Mouse (Mus musculus) liver, embryonic 12.5 days (tissue): ENCODE measurements around the gene Kif22. TPM values are rescaled to one million over a fixed set of nuclear protein-coding genes. Genes with fewer than 3 reads are reported as not detected.

Experiments used
- ATAC-seq: fragments of 200-750 bp; cut with Nextera tagmentation; 2 replicates; pipeline ENCODE4 v1.8.0; 2017; ENCODE audit warnings: moderate number of reproducible peaks, mild to moderate bottlenecking, moderate library complexity
- H3K27ac ChIP-seq: fragments of 300-500 bp; sonication (generic); 2 replicates; pipeline ENCODE4 v1.5.1; 2016; ENCODE audit warnings: mild to moderate bottlenecking
- H3K27me3 ChIP-seq: fragments of 300-500 bp; sonication (generic); replicated peaks from 2 replicates; pipeline ENCODE4 v1.6.1; 2016; ENCODE audit warnings: mild to moderate bottlenecking, moderate library complexity
- H3K36me3 ChIP-seq: fragments of 300-500 bp; sonication (generic); 2 replicates; pipeline ENCODE4 v1.6.1; 2016; ENCODE audit warnings: mild to moderate bottlenecking, moderate library complexity
- H3K4me1 ChIP-seq: fragments of 300-500 bp; sonication (generic); 2 replicates; pipeline ENCODE4 v1.6.1; 2016
- H3K4me2 ChIP-seq: fragments of 300-500 bp; sonication (generic); 2 replicates; pipeline ENCODE4 v1.6.1; 2016; ENCODE audit warnings: mild to moderate bottlenecking, moderate library complexity
- H3K4me3 ChIP-seq: fragments of 300-500 bp; sonication (generic); 2 replicates; pipeline ENCODE4 v1.5.1; 2016; ENCODE audit warnings: mild to moderate bottlenecking, moderate library complexity
- H3K9ac ChIP-seq: fragments of 300-500 bp; sonication (generic); 2 replicates; pipeline ENCODE4 v1.6.1; 2016; ENCODE audit warnings: mild to moderate bottlenecking, moderate library complexity
- H3K9me3 ChIP-seq: fragments of 300-500 bp; sonication (generic); replicated peaks from 2 replicates; pipeline ENCODE4 v1.6.1; 2016; ENCODE audit warnings: mild to moderate bottlenecking, moderate library complexity
- WGBS: fragments of 180-500 bp; shearing (Covaris S2); methylation state at CpG from one replicate; pipeline ENCODE4 v1.1.7; 2016; ENCODE audit not compliant: insufficient replicate concordance; 5-methylcytosine and 5-hydroxymethylcytosine counted together
- polyA plus RNA-seq: library from polyadenylated mRNA; unstranded; fragments of >200 nt; fragmentation: Nextera tagmentation; extraction: Ambion mirVana; gene quantifications from 2 replicates; pipeline ENCODE4 v1.2.1, GENCODE M21; 2016

Gene Kif22
- polyA plus RNA-seq, 1 experiment from 2014 or later = 126 TPM

- peaks cover 80% of the 10 kb centered on the region for H3K4me1 ChIP-seq
- H3K27ac ChIP-seq = peak within 1 kb of the TSS; percentile 98; the same call in 1 of the 2 replicates
- WGBS = 3% methylated on average over 31 of the region's 37 CpGs
Measured at GRCm38 (mm10) chr7:127020901-127021562, 21.2 kb downstream of the Kif22 start, which contains the start of the genes Gm42742 and Prrt2. TSS of gene Gm42742 (minus strand) at chr7:127021097. TSS of gene Prrt2 (minus strand) at chr7:127021211.

GRCm38 (mm10) chr7:127020491-127020890 lies 21.8 kb downstream of the Kif22 start:
- Histone ChIP-seq H3K4me2 (peak overlapping the region; percentile 98), H3K9ac (peak overlapping the region; percentile 60), H3K4me1 (peaks cover 84% of the 10 kb centered on the region), H3K27ac (peak overlapping the region; percentile 50; the same call in 1 of the 2 replicates), H3K36me3 (peaks cover 40% of the 10 kb centered on the region), H3K27me3 (no peaks in the 10 kb centered on the region), H3K4me3 (peak overlapping the region; percentile 34), H3K9me3 (no peaks in the 10 kb centered on the region)
- whole genome bisulfite sequencing = 62% methylated on average over 5 of the region's 5 CpGs
- ATAC-seq = no peak

More at GRCm38 (mm10) chr7:127020901-127021562, 21.2 kb downstream of the Kif22 start, which contains the start of the genes Gm42742 and Prrt2:
- peak within 1 kb of the TSS; percentile 34 for H3K4me3 ChIP-seq
- H3K27me3 ChIP-seq = no peaks in the 10 kb centered on the region
- no peaks in the 10 kb centered on the region for H3K9me3 ChIP-seq
- peak within 1 kb of the TSS; percentile 98 for H3K4me2 ChIP-seq
- no peak for ATAC-seq
- peak within 1 kb of the TSS; percentile 100 for H3K9ac ChIP-seq
- H3K36me3 ChIP-seq = peaks cover 37% of the 10 kb centered on the region

GRCm38 (mm10) chr7:127020031-127020430 lies 22.2 kb downstream of the Kif22 start:
- Histone ChIP-seq H3K9me3 (no peaks in the 10 kb centered on the region), H3K4me2 (peak overlapping the region; percentile 98), H3K9ac (0 out of 2 replicates have a peak overlapping the region, but pooled peaks have one; percentile 9), H3K4me1 (peaks cover 84% of the 10 kb centered on the region), H3K27ac (0 out of 2 replicates have a peak overlapping the region, but pooled peaks have one; percentile 50), H3K4me3 (no peak overlapping the region), H3K27me3 (no peaks in the 10 kb centered on the region), H3K36me3 (peaks cover 40% of the 10 kb centered on the region)
- 68% methylated on average over 3 of the region's 3 CpGs for WGBS
- ATAC-seq = no peak

- no peak overlapping the region for H3K9ac ChIP-seq
- H3K9me3 ChIP-seq = no peaks in the 10 kb centered on the region
- H3K27me3 ChIP-seq = no peaks in the 10 kb centered on the region
- peaks cover 84% of the 10 kb centered on the region for H3K4me1 ChIP-seq
- no peak for ATAC-seq
- 74% methylated on average over 14 of the region's 14 CpGs for WGBS
- H3K36me3 ChIP-seq = peaks cover 40% of the 10 kb centered on the region
- H3K4me2 ChIP-seq = peak overlapping the region; percentile 98
- no peak overlapping the region for H3K4me3 ChIP-seq
- 0 out of 2 replicates have a peak overlapping the region, but pooled peaks have one; percentile 50 for H3K27ac ChIP-seq
Measured at GRCm38 (mm10) chr7:127019306-127019960, 22.8 kb downstream of the Kif22 start.

- WGBS = 76% methylated on average over 15 of the region's 15 CpGs
- peak overlapping the region; percentile 62 for H3K27ac ChIP-seq
Measured at GRCm38 (mm10) chr7:127018416-127019305, 23.6 kb downstream of the Kif22 start.

GRCm38 (mm10) chr7:127017950-127018345 lies 24.3 kb downstream of the Kif22 start:
- WGBS = 46% methylated on average over 6 of the region's 6 CpGs
- Histone ChIP-seq H3K4me1 (peaks cover 81% of the 10 kb centered on the region), H3K27me3 (no peaks in the 10 kb centered on the region), H3K36me3 (peaks cover 39% of the 10 kb centered on the region), H3K4me2 (peak overlapping the region; percentile 10; the same call in 1 of the 2 replicates), H3K9me3 (no peaks in the 10 kb centered on the region), H3K9ac (peak overlapping the region; percentile 45; the same call in 1 of the 2 replicates), H3K27ac (peak overlapping the region; percentile 62), H3K4me3 (no peak overlapping the region)
- no peak for ATAC-seq

More at GRCm38 (mm10) chr7:127018416-127019305, 23.6 kb downstream of the Kif22 start:
- H3K4me3 ChIP-seq = no peak overlapping the region
- no peak for ATAC-seq
- H3K36me3 ChIP-seq = peaks cover 40% of the 10 kb centered on the region
- no peaks in the 10 kb centered on the region for H3K9me3 ChIP-seq
- H3K27me3 ChIP-seq = no peaks in the 10 kb centered on the region
- peaks cover 84% of the 10 kb centered on the region for H3K4me1 ChIP-seq
- H3K4me2 ChIP-seq = peak overlapping the region; percentile 10; the same call in 1 of the 2 replicates
- H3K9ac ChIP-seq = peak overlapping the region; percentile 45; the same call in 1 of the 2 replicates

DNA sequence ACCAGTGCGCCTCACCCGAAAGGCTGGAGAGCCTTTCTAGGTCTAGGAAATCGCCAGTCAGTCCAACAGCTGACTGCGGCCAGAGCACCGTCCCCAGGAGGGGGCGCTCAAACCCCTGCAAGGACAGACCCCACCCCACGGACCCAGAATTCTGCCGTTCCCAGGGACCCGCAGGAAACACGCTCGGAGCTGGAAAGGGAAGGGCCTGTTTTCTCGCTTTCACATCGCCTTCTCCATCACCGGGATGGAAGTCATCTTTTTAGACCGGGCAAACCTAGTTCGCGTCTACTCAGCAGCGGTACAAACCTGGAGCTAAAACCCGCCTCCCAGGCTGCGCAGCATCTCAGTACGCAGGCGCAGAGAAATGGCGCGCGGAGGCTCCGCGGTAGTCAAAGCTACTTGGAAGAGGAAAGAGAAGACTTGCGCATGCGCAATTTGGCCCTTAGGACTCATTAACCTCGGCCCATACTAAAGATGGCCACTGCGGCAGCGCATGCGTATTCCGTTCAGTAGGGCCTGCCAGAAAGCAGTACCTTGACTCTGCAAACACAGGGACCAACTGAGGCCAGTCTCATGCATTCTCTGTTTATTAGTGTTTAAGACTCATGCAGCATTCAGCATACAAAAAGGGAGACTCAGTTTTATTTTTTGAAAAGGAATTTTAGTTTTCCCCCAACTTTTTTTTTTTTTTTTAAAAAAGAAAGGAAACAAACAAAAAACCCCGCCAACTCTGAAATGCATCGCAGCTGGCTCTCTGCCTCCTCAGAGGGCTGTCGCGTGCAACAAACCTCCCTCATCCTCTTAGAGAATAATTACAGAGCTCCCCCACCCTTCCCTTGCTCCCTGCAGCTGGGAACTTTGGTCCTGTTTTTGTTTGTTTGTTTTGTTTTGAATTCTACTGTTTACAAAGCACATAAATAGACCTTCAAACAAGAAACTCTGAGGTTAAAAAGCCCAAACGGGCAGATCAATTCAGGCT lies 25.0 kb downstream of the Kif22 start, which contains the start of gene Pagr1a:
Pagr1a (minus strand) TSS at position 382 of the 979 bp plus-strand sequence.
- H3K36me3 ChIP-seq = peaks cover 39% of the 10 kb centered on the region
- no peaks in the 10 kb centered on the region for H3K9me3 ChIP-seq
- WGBS = 6% methylated on average over 39 of the region's 39 CpGs
- peak within 1 kb of the TSS; percentile 93 for H3K4me2 ChIP-seq
- no peaks in the 10 kb centered on the region for H3K27me3 ChIP-seq
- H3K4me3 ChIP-seq = peak within 1 kb of the TSS; percentile 73
- H3K9ac ChIP-seq = peak within 1 kb of the TSS; percentile 85
- peaks cover 78% of the 10 kb centered on the region for H3K4me1 ChIP-seq
- peak within 1 kb of the TSS; percentile 92 for H3K27ac ChIP-seq
- ATAC-seq = peak; percentile 83

GRCm38 (mm10) chr7:127016486-127016938 lies 25.8 kb downstream of the Kif22 start:
- H3K4me1 ChIP-seq = peaks cover 77% of the 10 kb centered on the region
- peak; percentile 70 for ATAC-seq
- WGBS = under 1% methylated on average over 22 of the region's 22 CpGs

GRCm38 (mm10) chr7:127016481-127016485 lies 26.0 kb downstream of the Kif22 start, which contains the start of gene Pagr1b:
TSS of gene Pagr1b (minus strand) at chr7:127016484.
- peaks cover 75% of the 10 kb centered on the region for H3K4me1 ChIP-seq
- no peak for ATAC-seq
- no peaks in the 10 kb centered on the region for H3K27me3 ChIP-seq

More at GRCm38 (mm10) chr7:127016486-127016938, 25.8 kb downstream of the Kif22 start:
- Histone ChIP-seq H3K4me3 (peak overlapping the region; percentile 73), H3K36me3 (peaks cover 35% of the 10 kb centered on the region), H3K27me3 (no peaks in the 10 kb centered on the region), H3K9ac (peak overlapping the region; percentile 85), H3K9me3 (no peaks in the 10 kb centered on the region), H3K27ac (peak overlapping the region; percentile 92), H3K4me2 (peak overlapping the region; percentile 93)

GRCm38 (mm10) chr7:127016081-127016480 lies 26.2 kb downstream of the Kif22 start:
- Histone ChIP-seq H3K4me3 (peak overlapping the region; percentile 73), H3K9me3 (no peaks in the 10 kb centered on the region), H3K4me1 (peaks cover 73% of the 10 kb centered on the region), H3K9ac (peak overlapping the region; percentile 85), H3K36me3 (peaks cover 35% of the 10 kb centered on the region), H3K4me2 (peak overlapping the region; percentile 93), H3K27me3 (no peaks in the 10 kb centered on the region), H3K27ac (peak overlapping the region; percentile 92)
- WGBS = 2% methylated on average over 10 of the region's 10 CpGs
- peak; percentile 63 for ATAC-seq

More at GRCm38 (mm10) chr7:127016481-127016485, 26.0 kb downstream of the Kif22 start, which contains the start of gene Pagr1b:
- peaks cover 35% of the 10 kb centered on the region for H3K36me3 ChIP-seq
- no peaks in the 10 kb centered on the region for H3K9me3 ChIP-seq
- peak within 1 kb of the TSS; percentile 93 for H3K4me2 ChIP-seq
- H3K27ac ChIP-seq = peak within 1 kb of the TSS; percentile 92
- H3K9ac ChIP-seq = peak within 1 kb of the TSS; percentile 85
- H3K4me3 ChIP-seq = peak within 1 kb of the TSS; percentile 73
